Mouse (Mus musculus) CH12.LX (cell line): ENCODE results near the gene Tmem251. TPM values are rescaled to one million over a fixed set of nuclear protein-coding genes. Genes with fewer than 3 reads are reported as not detected.

Experiments
- DNase-seq: peaks from one replicate; pipeline ENCODE4 v3.0.0-alpha.2; 2013; ENCODE audit errors: extremely low read depth
- H3K27ac ChIP-seq: 2 replicates; pipeline ENCODE4 v1.5.1; 2012; ENCODE audit warnings: low read depth, mild to moderate bottlenecking, control low read depth, moderate library complexity; ENCODE audit not compliant: insufficient read depth
- H3K27me3 ChIP-seq: replicated peaks from 2 replicates; pipeline ENCODE3; 2012; ENCODE audit warnings: inconsistent platforms
- H3K36me3 ChIP-seq, 2 experiments: replicated peaks in 1 of 2; 2 replicates each; pipeline versions ENCODE3 to v1.6.1; 2012; ENCODE audit warnings: inconsistent platforms in 1 of 2, low read length in 1 of 2, mild to moderate bottlenecking in 1 of 2, mixed read lengths in 1 of 2, moderate library complexity in 1 of 2; ENCODE audit not compliant: control insufficient read depth in 1 of 2, insufficient read depth in 1 of 2
- H3K4me1 ChIP-seq, 2 experiments: 2 replicates each; pipeline ENCODE4 v1.6.1; 2012; ENCODE audit warnings: inconsistent platforms in 1 of 2, moderate library complexity in 1 of 2; ENCODE audit not compliant: insufficient read depth in 2 of 2, control insufficient read depth in 1 of 2
- H3K4me2 ChIP-seq: 2 replicates; pipeline ENCODE4 v1.6.1; 2012; ENCODE audit warnings: low read depth, mild to moderate bottlenecking, control low read depth; ENCODE audit not compliant: poor library complexity, insufficient read depth, severe bottlenecking
- H3K4me3 ChIP-seq, 3 experiments: fragments of 150-350 bp in 1 of 3; sonication (generic) in 1 of 3; replicated peaks in 1 of 3; 2 replicates each; pipeline versions ENCODE3 to v1.5.1; 2011 to 2012; ENCODE audit warnings: low read depth in 2 of 3, low read length in 2 of 3, mild to moderate bottlenecking in 2 of 3, moderate library complexity in 2 of 3, control low read depth in 1 of 3, improper control_type of control experiment in 1 of 3, inconsistent platforms in 1 of 3, mixed read lengths in 1 of 3; ENCODE audit not compliant: poor library complexity in 1 of 3
- H3K79me2 ChIP-seq: replicated peaks from 2 replicates; pipeline ENCODE4 v1.6.1; 2012; ENCODE audit warnings: mild to moderate bottlenecking, moderate library complexity; ENCODE audit not compliant: control insufficient read depth, poor library complexity, insufficient read depth, severe bottlenecking; ENCODE audit errors: extremely low read depth
- H3K9ac ChIP-seq: 2 replicates; pipeline ENCODE4 v1.6.1; 2012; ENCODE audit warnings: low read depth, mild to moderate bottlenecking, control low read depth, moderate library complexity; ENCODE audit not compliant: insufficient read depth
- H3K9me3 ChIP-seq: replicated peaks from 2 replicates; pipeline ENCODE3; 2012; ENCODE audit warnings: low read length, inconsistent platforms, mixed read lengths
- CHD2 ChIP-seq: IDR thresholded peaks from 2 replicates; pipeline ENCODE4 v1.6.1; 2011; ENCODE audit warnings: low read length, improper control_type of control experiment
- CTCF ChIP-seq, 2 experiments: IDR thresholded peaks in 1 of 2; conservative IDR thresholded peaks in 1 of 2; 2 replicates each; pipeline ENCODE4 v1.5.1; 2011 to 2012; ENCODE audit warnings: low read depth in 2 of 2, low read length in 2 of 2, improper control_type of control experiment in 1 of 2, inconsistent platforms in 1 of 2, mild to moderate bottlenecking in 1 of 2, moderate library complexity in 1 of 2
- ETS1 ChIP-seq: conservative IDR thresholded peaks from 2 replicates; pipeline ENCODE4 v1.6.1; 2012; ENCODE audit warnings: low read depth, mild to moderate bottlenecking, inconsistent platforms, low read length, improper control_type of control experiment, moderate library complexity
- GABPA ChIP-seq: IDR thresholded peaks from 2 replicates; pipeline ENCODE4 v1.6.1; 2012; ENCODE audit warnings: low read depth, low read length, improper control_type of control experiment, inconsistent platforms; ENCODE audit not compliant: insufficient replicate concordance
- HCFC1 ChIP-seq: IDR thresholded peaks from 2 replicates; pipeline ENCODE4 v1.6.1; 2012; ENCODE audit warnings: low read depth, mild to moderate bottlenecking, inconsistent platforms, low read length, improper control_type of control experiment
- IRF4 ChIP-seq: IDR thresholded peaks from 2 replicates; pipeline ENCODE4 v1.6.1; 2014; ENCODE audit warnings: low read depth, mild to moderate bottlenecking, inconsistent platforms, low read length, improper control_type of control experiment
- KAT2A ChIP-seq: IDR thresholded peaks from 2 replicates; pipeline ENCODE4 v1.6.1; 2012; ENCODE audit warnings: low read length, improper control_type of control experiment, inconsistent platforms; ENCODE audit not compliant: insufficient replicate concordance
- MAFK ChIP-seq: IDR thresholded peaks from 2 replicates; pipeline ENCODE4 v1.6.1; 2011; ENCODE audit warnings: low read length, improper control_type of control experiment; ENCODE audit not compliant: insufficient replicate concordance
- MAX ChIP-seq: IDR thresholded peaks from 2 replicates; pipeline ENCODE4 v1.6.1; 2011; ENCODE audit warnings: low read length, improper control_type of control experiment
- MAZ ChIP-seq: IDR thresholded peaks from 2 replicates; pipeline ENCODE4 v1.6.1; 2012; ENCODE audit warnings: low read depth, mild to moderate bottlenecking, inconsistent platforms, low read length, improper control_type of control experiment, moderate library complexity
- MEF2A ChIP-seq: IDR thresholded peaks from 2 replicates; pipeline ENCODE4 v1.6.1; 2014; ENCODE audit warnings: low read depth, mild to moderate bottlenecking, inconsistent platforms, low read length, improper control_type of control experiment, borderline replicate concordance
- MXI1 ChIP-seq: IDR thresholded peaks from 2 replicates; pipeline ENCODE4 v1.6.1; 2011; ENCODE audit warnings: mild to moderate bottlenecking, low read depth, low read length, improper control_type of control experiment
- MYC ChIP-seq: IDR thresholded peaks from 2 replicates; pipeline ENCODE4 v1.6.1; 2011; ENCODE audit warnings: low read depth, mild to moderate bottlenecking, improper control_type of control experiment, low read length
- NELFE ChIP-seq: IDR thresholded peaks from 2 replicates; pipeline ENCODE4 v1.6.1; 2011; ENCODE audit warnings: low read depth, low read length, improper control_type of control experiment
- NRF1 ChIP-seq: IDR thresholded peaks from 2 replicates; pipeline ENCODE4 v1.6.1; 2014; ENCODE audit warnings: low read depth, mild to moderate bottlenecking, inconsistent platforms, low read length, improper control_type of control experiment, moderate library complexity
- PAX5 ChIP-seq: IDR thresholded peaks from 2 replicates; pipeline ENCODE4 v1.6.1; 2012; ENCODE audit warnings: low read length, inconsistent platforms, mixed read lengths
- POLR2AphosphoS2 ChIP-seq: IDR thresholded peaks from 2 replicates; pipeline ENCODE4 v1.6.1; 2011; ENCODE audit warnings: low read depth, low read length, improper control_type of control experiment
- RAD21 ChIP-seq: IDR thresholded peaks from 2 replicates; pipeline ENCODE4 v1.6.1; 2011; ENCODE audit warnings: low read depth, mild to moderate bottlenecking, low read length, improper control_type of control experiment, moderate library complexity
- SIN3A ChIP-seq: IDR thresholded peaks from 2 replicates; pipeline ENCODE4 v1.6.1; 2012; ENCODE audit warnings: low read length, improper control_type of control experiment, inconsistent platforms
- SMC3 ChIP-seq: IDR thresholded peaks from 2 replicates; pipeline ENCODE4 v1.6.1; 2011; ENCODE audit warnings: low read depth, low read length, improper control_type of control experiment
- TBP ChIP-seq: conservative IDR thresholded peaks from 2 replicates; pipeline ENCODE4 v1.6.1; 2011; ENCODE audit warnings: low read depth, low read length, improper control_type of control experiment
- UBTF ChIP-seq: IDR thresholded peaks from 2 replicates; pipeline ENCODE4 v1.6.1; 2012; ENCODE audit warnings: low read depth, mild to moderate bottlenecking, inconsistent platforms, low read length, improper control_type of control experiment, moderate library complexity
- USF1 ChIP-seq: IDR thresholded peaks from 2 replicates; pipeline ENCODE4 v1.6.1; 2014; ENCODE audit warnings: low read depth, mild to moderate bottlenecking, inconsistent platforms, low read length, improper control_type of control experiment
- ZKSCAN1 ChIP-seq: IDR thresholded peaks from 2 replicates; pipeline ENCODE4 v1.6.1; 2012; ENCODE audit warnings: low read depth, inconsistent platforms, low read length, improper control_type of control experiment, borderline replicate concordance
- dilution Hi-C: fragments of 300-500 bp; cut with MboI; formaldehyde crosslinking; loops from 2 replicates; pipeline ENCODE4 v1.14.3; 2020; ENCODE audit warnings: low sequenced_read_pairs; ENCODE audit not compliant: extremely low pct_unique_long_range_greater_than_20kb, extremely low pct_ligation_motif_present
- in situ Hi-C: fragments of 300-500 bp; cut with MboI; formaldehyde crosslinking; loops from 3 replicates; pipeline ENCODE4 v1.14.3; 2019; ENCODE audit warnings: low sequenced_read_pairs, low pct_ligation_motif_present, low pct_unique_long_range_greater_than_20kb, mixed read lengths
- polyA plus RNA-seq: library from polyadenylated mRNA; unstranded; fragments of >175 nt; gene quantifications from 2 replicates; pipeline ENCODE4 v1.2.1, GENCODE M21; 2012; ENCODE audit warnings: low read depth; ENCODE audit not compliant: insufficient read length
- total RNA-seq, 2 experiments: library from RNA; depleted of rRNA; stranded (reverse); fragments of 300-350 nt in 1 of 2; fragments of >200 nt in 1 of 2; gene quantifications; 2 replicates each; pipeline ENCODE4 v1.2.3; 2012 to 2014

The Tmem251 gene
- total and polyA plus RNA-seq, 3 experiments, result 3.9 to 13.9 (median 11.1) TPM

DNA sequence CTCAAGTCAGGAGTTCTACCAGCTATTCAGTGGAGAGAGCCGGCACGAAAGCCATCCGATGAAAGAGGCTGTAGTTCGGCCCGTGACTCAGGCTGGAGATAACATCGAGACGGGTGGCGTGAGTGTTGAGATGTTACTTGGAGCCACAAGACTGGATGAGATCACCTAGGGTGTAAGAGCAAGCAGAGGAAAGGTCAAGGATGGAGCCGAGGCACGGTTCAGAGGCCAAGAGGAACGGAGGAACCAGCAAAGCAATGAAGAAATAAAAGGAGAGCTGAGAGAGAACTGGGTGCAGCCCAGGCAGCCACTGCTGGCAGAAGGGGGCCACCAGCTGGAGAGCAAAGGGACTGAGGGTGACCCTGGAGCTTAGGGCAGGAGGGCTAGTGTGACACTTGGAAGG is 35.3 kb upstream of the Tmem251 start:
- Histone ChIP-seq H3K9ac (no peak overlapping the region), H3K9me3 (no peaks in the 10 kb centered on the region), H3K27me3 (peaks cover 1% of the 10 kb centered on the region), H3K4me3 (no peak overlapping the region), H3K4me2 (no peak overlapping the region), H3K27ac (no peak overlapping the region), H3K4me1 (peaks cover 0 to 12% of the 10 kb centered on the region in 2 experiments; a peak in 2 of 4 replicates), H3K36me3 (no peaks in the 10 kb centered on the region)
- no peak for DNase-seq
- dilution Hi-C loops, result no loop called here
- TF ChIP-seq ZKSCAN1, result no peak
- TF ChIP-seq CTCF (conservative IDR thresholded peaks at IDR 0.05 in 1 of 2, IDR thresholded peaks at IDR 0.05 in 1 of 2; ENCODE audit: low read depth in 2 of 2, low read length in 2 of 2), result peak in 1 of 2 experiments; percentile 70; a peak in 2 of 4 replicates
- TF ChIP-seq TBP, result no peak
- TF ChIP-seq IRF4, result no peak
- TF ChIP-seq KAT2A, result no peak
- no peak for TF ChIP-seq MXI1
- no peak for TF ChIP-seq MAFK
- TF ChIP-seq MAZ, result no peak
- TF ChIP-seq SMC3, result peak; percentile 70
- TF ChIP-seq MAX, result no peak
- no peak for TF ChIP-seq USF1
- TF ChIP-seq SIN3A, result no peak
- TF ChIP-seq NELFE, result no peak
- no peak for TF ChIP-seq PAX5
- TF ChIP-seq NRF1, result no peak
- TF ChIP-seq POLR2AphosphoS2, result no peak
- TF ChIP-seq GABPA, result no peak
- no peak for TF ChIP-seq CHD2
- no peak for TF ChIP-seq ETS1
- TF ChIP-seq UBTF, result no peak
- TF ChIP-seq RAD21, result peak; percentile 66
- TF ChIP-seq MYC, result no peak
- TF ChIP-seq, all 38 proteins: peak for 3
- in situ Hi-C loops, result loop anchor here (5.0 kb wide), 2 partner anchors 131 to 181 kb away; no protein-coding TSS in a partner anchor
- H3K79me2 ChIP-seq, result no peaks in the 10 kb centered on the region; the same call in 1 of the 2 replicates

- in situ Hi-C loops (loop anchor here (5.0 kb wide), 2 partner anchors 133 to 183 kb away; no protein-coding TSS in a partner anchor), dilution Hi-C loops (no loop called here)
These were observed 33.7 kb upstream of the Tmem251 start for GRCm38 (mm10) chr12:102709896-102710295.

More at GRCm38 (mm10) chr12:102709896-102710295, 33.7 kb upstream of the Tmem251 start:
- TF ChIP-seq MEF2A, result no peak
- TF ChIP-seq MXI1, result no peak
- no peak for TF ChIP-seq HCFC1
- no peak for TF ChIP-seq NELFE
- no peak for TF ChIP-seq NRF1
- Histone ChIP-seq H3K4me2 (no peak overlapping the region), H3K9me3 (no peaks in the 10 kb centered on the region), H3K36me3 (no peaks in the 10 kb centered on the region), H3K4me3 (no peak overlapping the region), H3K4me1 (peaks cover 0 to 12% of the 10 kb centered on the region in 2 experiments; a peak in 2 of 4 replicates), H3K27ac (no peak overlapping the region), H3K79me2 (no peaks in the 10 kb centered on the region), H3K27me3 (peaks cover 1% of the 10 kb centered on the region), H3K9ac (no peak overlapping the region)
- DNase-seq, result no peak
